Mouse (Mus musculus): Measurements from ENCODE around the gene Slc25a3. TPM values are rescaled to one million over a fixed set of nuclear protein-coding genes. Genes with fewer than 3 reads are reported as not detected.

Gene Slc25a3
- polyA plus RNA-seq, 1 experiment from 2014 or later, result 526 TPM

Other genes with a start within 250 kb of the Slc25a3 start
- 25.9 and 28.5 TPM in 2 replicates for gene Apaf1, start 41.3 kb downstream of the Slc25a3 start, polyA plus RNA-seq (2014; fragmentation: Nextera tagmentation; extraction: Ambion mirVana)
- 74.3 and 79.6 TPM in 2 replicates for gene Ikbip, start 41.1 kb downstream of the Slc25a3 start, polyA plus RNA-seq (2014; fragmentation: Nextera tagmentation; extraction: Ambion mirVana)
- 185 and 227 TPM in 2 replicates for gene Tmpo, start 57.3 kb upstream of the Slc25a3 start, polyA plus RNA-seq (2014; fragmentation: Nextera tagmentation; extraction: Ambion mirVana)

Measured in embryonic facial prominence, embryonic 14.5 days (tissue).